Mouse (Mus musculus): ENCODE results near the gene Gm20737. TPM values are rescaled to one million over a fixed set of nuclear protein-coding genes. Genes with fewer than 3 reads are reported as not detected.
"Not testable (repeated sequence)": the region's sequence is repeated elsewhere in the genome, so short reads cannot be mapped to it uniquely, and the experiment has no call there.

Gm20737 gene
- not detected in 2 replicates for polyA plus RNA-seq (2015; fragmentation: Nextera tagmentation; extraction: Ambion mirVana)

DNA sequence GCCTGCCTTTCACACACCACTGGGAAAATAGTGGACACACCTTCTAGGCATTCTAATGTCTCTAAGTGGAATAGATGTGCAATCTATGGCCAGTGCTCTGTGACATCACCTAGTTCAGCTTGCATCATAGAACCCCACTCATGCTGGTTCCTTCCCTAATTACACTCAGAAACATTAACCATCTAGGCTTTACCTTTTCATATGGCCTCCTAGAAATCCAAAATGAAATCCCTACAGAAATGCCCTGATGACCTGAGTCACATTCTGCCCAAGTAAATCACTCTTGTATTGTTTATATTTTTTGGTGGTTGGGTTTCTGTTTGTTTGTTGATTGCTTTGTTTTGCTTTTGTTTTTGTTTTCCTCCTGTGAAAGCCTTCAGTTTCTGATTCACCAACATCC, at the start of gene Gm20737:
TSS of gene Gm20737 (minus strand) at position 101 of the 400 bp plus-strand sequence.
- H3K9ac ChIP-seq (ENCODE audit: low read length); H3K4me1 ChIP-seq (replicated peaks; ENCODE audit: control insufficient read depth, insufficient read depth, low read length); H3K27ac ChIP-seq (ENCODE audit: low read length); H3K4me2 ChIP-seq (ENCODE audit: low read depth, low read length); H3K9me3 ChIP-seq (ENCODE audit: control insufficient read depth, low read length); ATAC-seq (ENCODE audit: low read depth); H3K27me3 ChIP-seq (ENCODE audit: control insufficient read depth, insufficient read depth, low read depth, low read length); H3K4me3 ChIP-seq (ENCODE audit: low read length); H3K36me3 ChIP-seq (ENCODE audit: control insufficient read depth, insufficient read depth, low read length): not testable (repeated sequence)

DNA sequence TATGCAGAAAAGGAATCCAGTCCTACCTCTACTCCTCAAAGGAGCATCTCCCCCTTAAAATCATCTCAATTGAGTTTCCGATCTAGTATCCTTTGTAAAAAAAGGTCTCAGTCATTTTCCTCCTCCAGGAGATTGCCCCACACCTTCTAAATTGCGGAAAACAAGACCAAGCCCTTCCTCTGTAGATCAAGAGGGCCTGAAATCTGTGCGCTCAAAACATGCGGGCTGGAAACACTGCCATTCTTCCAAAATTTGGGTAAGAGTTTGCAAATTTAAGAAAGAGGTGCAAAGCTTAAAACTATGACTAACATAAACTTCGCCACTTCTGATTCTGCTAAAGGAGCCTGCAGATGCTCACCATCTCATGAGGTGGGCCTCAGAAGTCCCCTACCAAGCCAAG, 17.3 kb upstream of the Gm20737 start, which contains the start of gene Gm21775:
TSS of gene Gm21775 (plus strand) at position 301 of the 400 bp plus-strand sequence.
- not testable (repeated sequence) for ATAC-seq (ENCODE audit: low read depth)
- WGBS: 82% methylated on average over 1 of the region's 5 CpGs

More for the DNA sequence above, 17.3 kb upstream of the Gm20737 start, which contains the start of gene Gm21775:
- H3K9me3 ChIP-seq (ENCODE audit: control insufficient read depth, low read length); H3K27me3 ChIP-seq (ENCODE audit: control insufficient read depth, insufficient read depth, low read depth, low read length); H3K36me3 ChIP-seq (ENCODE audit: control insufficient read depth, insufficient read depth, low read length); H3K27ac ChIP-seq (ENCODE audit: low read length); H3K9ac ChIP-seq (ENCODE audit: low read length); H3K4me1 ChIP-seq (replicated peaks; ENCODE audit: control insufficient read depth, insufficient read depth, low read length); H3K4me2 ChIP-seq (ENCODE audit: low read depth, low read length); H3K4me3 ChIP-seq (ENCODE audit: low read length): not testable (repeated sequence)

Other genes with a start within 250 kb of the Gm20737 start
- gene Gm20834, start 211.5 kb downstream of the Gm20737 start, polyA plus RNA-seq (2015; fragmentation: Nextera tagmentation; extraction: Ambion mirVana): not detected in 2 replicates
- not detected in 2 replicates for gene Gm28510, start 123.3 kb downstream of the Gm20737 start, polyA plus RNA-seq (2015; fragmentation: Nextera tagmentation; extraction: Ambion mirVana)
- not detected in 2 replicates for gene Gm21775, start 17.4 kb upstream of the Gm20737 start, polyA plus RNA-seq (2015; fragmentation: Nextera tagmentation; extraction: Ambion mirVana)
- gene Gm21900, start 80.3 kb upstream of the Gm20737 start, polyA plus RNA-seq (2015; fragmentation: Nextera tagmentation; extraction: Ambion mirVana): not detected in 2 replicates
- gene Gm20777, start 216.4 kb upstream of the Gm20737 start, polyA plus RNA-seq (2015; fragmentation: Nextera tagmentation; extraction: Ambion mirVana): not detected in 2 replicates